Mouse (Mus musculus): ENCODE measurements around the gene Pou1f1.
A peak's percentile ranks its signal among the peaks of the same experiment; 100 is the strongest.

Gene Pou1f1

GRCm38 (mm10) chr16:65564306-65564705 lies 44.0 kb downstream of the Pou1f1 start:
- DNase-seq (ENCODE audit: low read depth, low spot score), result no peak

GRCm38 (mm10) chr16:65564951-65565350 lies 44.6 kb downstream of the Pou1f1 start:
- no peak for DNase-seq (ENCODE audit: low read depth, low spot score)

- DNase-seq (ENCODE audit: low read depth, low spot score), result no peak
Observed at GRCm38 (mm10) chr16:65568853-65569252, 48.5 kb downstream of the Pou1f1 start.

GRCm38 (mm10) chr16:65577298-65578029 lies 57.2 kb downstream of the Pou1f1 start:
- DNase-seq (ENCODE audit: low read depth, low spot score), result peak; percentile 43
